Mouse (Mus musculus) erythroblast, embryonic 14.5 days (primary cell): ENCODE results near the gene Erv3.

Experiments
- GATA1 ChIP-seq: IDR thresholded peaks from 2 replicates; pipeline ENCODE4 v1.6.1; 2012; ENCODE audit warnings: low read length, inconsistent platforms, mixed read lengths
- TAL1 ChIP-seq: IDR thresholded peaks from 3 replicates; pipeline ENCODE4 v1.6.1; 2012; ENCODE audit warnings: low read length, inconsistent platforms, mixed read lengths

GRCm38 (mm10) chr2:131841321-131841693, 18.2 kb downstream of the Erv3 start:
- no peak for TF ChIP-seq TAL1
- no peak for TF ChIP-seq GATA1
